Mouse (Mus musculus) heart, embryonic 14.5 days (tissue): ENCODE measurements around the gene Cox6b1. TPM values are rescaled to one million over a fixed set of nuclear protein-coding genes. Genes with fewer than 3 reads are reported as not detected.

Experiments used
- ATAC-seq: fragments of 200-750 bp; cut with Nextera tagmentation; 2 replicates; pipeline ENCODE4 v1.8.0; 2017; ENCODE audit warnings: low read depth, moderate TSS enrichment; ENCODE audit not compliant: insufficient number of reproducible peaks, insufficient read depth, low FRiP score
- H3K27ac ChIP-seq, 2 experiments: fragments of 200-500 bp in 1 of 2; fragments of 300-500 bp in 1 of 2; sonication (generic) in 1 of 2; replicated peaks in 1 of 2; 2 replicates each; pipeline ENCODE4 v1.5.1; 2012 to 2014; ENCODE audit warnings: low read depth in 2 of 2, low read length in 2 of 2, control low read depth in 1 of 2, mild to moderate bottlenecking in 1 of 2, mixed read lengths in 1 of 2; ENCODE audit not compliant: control insufficient read depth in 1 of 2, insufficient read depth in 1 of 2
- H3K27me3 ChIP-seq: fragments of 300-500 bp; sonication (generic); 2 replicates; pipeline ENCODE4 v1.6.1; 2014; ENCODE audit warnings: mild to moderate bottlenecking, low read length, control low read depth; ENCODE audit not compliant: control insufficient read depth, insufficient read depth
- H3K36me3 ChIP-seq: fragments of 300-500 bp; sonication (generic); 2 replicates; pipeline ENCODE4 v1.6.1; 2014; ENCODE audit warnings: mild to moderate bottlenecking, control low read depth, low read length, mixed read lengths; ENCODE audit not compliant: control insufficient read depth, insufficient read depth
- H3K4me1 ChIP-seq, 2 experiments: fragments of 200-500 bp in 1 of 2; fragments of 300-500 bp in 1 of 2; sonication (generic) in 1 of 2; 2 replicates each; pipeline ENCODE4 v1.6.1; 2012 to 2014; ENCODE audit warnings: low read length in 2 of 2, control low read depth in 1 of 2, mixed read lengths in 1 of 2; ENCODE audit not compliant: control insufficient read depth in 2 of 2, insufficient read depth in 2 of 2
- H3K4me2 ChIP-seq: fragments of 300-500 bp; sonication (generic); 2 replicates; pipeline ENCODE4 v1.6.1; 2014; ENCODE audit warnings: mild to moderate bottlenecking, low read length
- H3K4me3 ChIP-seq, 2 experiments: fragments of 200-500 bp in 1 of 2; fragments of 300-500 bp in 1 of 2; sonication (generic) in 1 of 2; 2 replicates each; pipeline ENCODE4 v1.5.1; 2012 to 2014; ENCODE audit warnings: low read length in 2 of 2, mild to moderate bottlenecking in 2 of 2, control low read depth in 1 of 2, low read depth in 1 of 2, moderate library complexity in 1 of 2; ENCODE audit not compliant: control insufficient read depth in 1 of 2, insufficient read depth in 1 of 2
- H3K9ac ChIP-seq: fragments of 300-500 bp; sonication (generic); 2 replicates; pipeline ENCODE4 v1.6.1; 2014; ENCODE audit warnings: mild to moderate bottlenecking, low read length
- H3K9me3 ChIP-seq: fragments of 300-500 bp; sonication (generic); 2 replicates; pipeline ENCODE4 v1.6.1; 2016; ENCODE audit warnings: low read length, control low read depth; ENCODE audit not compliant: control insufficient read depth
- WGBS: fragments of 180-500 bp; shearing (Covaris S2); extraction: QIAGEN DNeasy Blood & Tissue Kit; methylation state at CpG from one replicate; pipeline ENCODE4 v1.1.7; 2014; 5-methylcytosine and 5-hydroxymethylcytosine counted together
- polyA plus RNA-seq: library from polyadenylated mRNA; unstranded; fragments of >200 nt; fragmentation: Nextera tagmentation; extraction: Ambion mirVana; gene quantifications from 2 replicates; pipeline ENCODE4 v1.2.1, GENCODE M21; 2014

Gene Cox6b1
- polyA plus RNA-seq, 1 experiment from 2014 or later: 2,589 TPM

DNA sequence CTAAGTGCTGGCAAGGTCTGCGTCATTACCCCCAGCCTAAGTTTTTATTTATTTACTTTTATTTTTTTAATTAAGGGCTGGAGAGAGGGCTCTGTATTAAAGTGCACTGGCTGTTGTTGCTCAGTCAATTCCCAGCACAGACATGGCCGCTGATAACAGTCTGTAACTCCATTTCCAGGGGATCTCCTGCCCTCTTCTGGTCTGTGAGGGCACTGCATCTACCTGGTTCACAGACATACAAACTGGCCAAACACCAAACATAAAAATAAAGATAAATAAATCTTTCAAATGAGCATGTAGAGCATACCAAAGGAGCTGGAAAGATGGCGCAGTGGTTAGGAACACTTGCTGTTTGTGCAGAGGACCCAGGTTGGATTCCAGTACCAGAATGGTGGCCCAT lies 6.7 kb downstream of the Cox6b1 start:
- 88% methylated on average over 3 of the region's 3 CpGs for WGBS
- no peak for ATAC-seq
- Histone ChIP-seq H3K4me1 (peaks cover 0 to 3% of the 10 kb centered on the region in 2 experiments; a peak in 1 of 4 replicates), H3K9ac (no peak overlapping the region), H3K9me3 (no peaks in the 10 kb centered on the region), H3K27ac (no peak overlapping the region), H3K27me3 (no peaks in the 10 kb centered on the region), H3K36me3 (peaks cover 86% of the 10 kb centered on the region), H3K4me3 (no peak overlapping the region), H3K4me2 (no peak overlapping the region)

DNA sequence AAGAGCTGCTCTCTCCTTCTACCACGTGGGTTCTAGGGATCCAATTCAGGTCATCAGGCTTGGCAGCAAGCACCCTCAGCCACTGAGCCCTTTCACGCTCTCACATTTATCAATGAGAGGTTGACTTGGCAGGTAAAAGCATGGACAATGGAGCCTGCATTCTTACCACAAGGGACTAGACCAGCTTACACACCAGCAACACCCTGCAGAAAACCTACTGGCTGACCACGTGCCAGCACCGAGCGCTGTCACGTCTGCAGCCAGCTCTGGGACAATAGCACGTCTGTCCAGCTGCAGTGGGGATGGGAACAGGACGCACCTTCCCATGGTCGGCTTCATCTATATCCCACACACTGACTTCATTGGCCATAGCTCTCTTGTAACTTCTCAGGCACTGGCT lies 7.3 kb downstream of the Cox6b1 start:
- Histone ChIP-seq H3K36me3 (peaks cover 81% of the 10 kb centered on the region), H3K4me3 (no peak overlapping the region), H3K9ac (no peak overlapping the region), H3K27ac (no peak overlapping the region), H3K4me2 (no peak overlapping the region), H3K27me3 (no peaks in the 10 kb centered on the region), H3K4me1 (peaks cover 0 to 3% of the 10 kb centered on the region in 2 experiments; a peak in 1 of 4 replicates), H3K9me3 (no peaks in the 10 kb centered on the region)
- ATAC-seq: no peak
- 97% methylated on average over 9 of the region's 9 CpGs for WGBS

DNA sequence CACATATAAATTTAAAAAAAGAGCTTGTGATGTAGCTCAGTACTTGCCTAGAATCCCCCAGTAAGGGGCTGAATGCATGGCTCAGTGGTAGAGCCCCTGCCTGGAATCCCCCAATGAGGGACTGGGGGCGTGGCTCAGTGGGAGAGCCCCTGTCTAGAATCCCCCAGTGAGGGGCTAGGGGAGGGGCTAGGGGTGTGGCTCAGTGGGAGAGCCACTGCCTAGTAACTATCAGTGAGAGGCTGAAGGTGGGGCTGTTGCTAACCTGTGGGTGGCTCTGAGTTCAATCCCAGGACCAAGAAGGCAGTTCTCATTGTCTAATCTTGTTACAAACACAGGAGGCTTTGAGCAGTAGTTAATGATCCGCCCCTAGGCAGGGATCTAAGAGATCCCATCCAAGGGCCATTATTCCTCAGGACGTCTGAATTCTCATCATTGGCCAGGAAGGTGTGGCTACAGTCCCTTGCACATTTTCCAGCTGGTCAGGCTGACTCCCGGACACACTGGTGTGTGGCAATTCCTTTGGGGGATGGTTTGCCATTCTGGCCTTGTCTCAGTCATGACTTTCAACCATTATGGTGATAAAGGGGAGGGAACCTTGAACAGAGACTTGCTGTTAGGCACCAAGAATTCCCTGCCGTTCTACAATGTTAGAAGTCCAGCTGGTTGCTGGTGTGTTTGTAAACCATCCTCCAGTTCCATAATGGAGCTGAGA lies 10.7 kb downstream of the Cox6b1 start:
- H3K9ac ChIP-seq: no peak overlapping the region
- ATAC-seq: no peak
- no peak overlapping the region for H3K4me2 ChIP-seq
- 52% methylated on average over 5 of the region's 5 CpGs for WGBS
- H3K4me3 ChIP-seq: no peak overlapping the region
- H3K36me3 ChIP-seq: peaks cover 46% of the 10 kb centered on the region
- H3K9me3 ChIP-seq: no peaks in the 10 kb centered on the region
- no peak overlapping the region for H3K27ac ChIP-seq
- H3K4me1 ChIP-seq: peaks cover 2 to 3% of the 10 kb centered on the region in 2 experiments; a peak in 3 of 4 replicates
- no peaks in the 10 kb centered on the region for H3K27me3 ChIP-seq

DNA sequence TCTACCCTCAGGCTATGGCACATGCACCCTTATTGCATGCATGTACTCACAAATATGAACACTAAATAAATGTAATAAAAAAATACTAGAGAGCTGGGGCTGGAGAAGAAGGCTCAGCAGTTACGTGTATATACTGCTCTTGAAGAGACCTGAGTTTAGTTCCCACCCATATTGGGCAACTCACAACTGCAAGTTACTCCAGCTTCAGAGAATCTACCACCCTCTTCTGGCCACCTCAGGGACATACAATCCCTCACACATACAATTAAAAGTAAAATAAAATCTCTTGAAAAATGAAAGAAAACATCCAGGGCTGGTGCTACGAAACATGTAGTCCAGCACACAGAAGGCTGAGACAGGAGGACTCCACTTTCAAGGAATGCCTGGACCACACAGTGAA lies 11.5 kb downstream of the Cox6b1 start:
- ATAC-seq: no peak
- Histone ChIP-seq H3K4me3 (no peak overlapping the region), H3K36me3 (peaks cover 41% of the 10 kb centered on the region), H3K4me1 (peaks cover 8 to 10% of the 10 kb centered on the region in 2 experiments), H3K4me2 (no peak overlapping the region), H3K27me3 (no peaks in the 10 kb centered on the region), H3K9ac (no peak overlapping the region), H3K9me3 (no peaks in the 10 kb centered on the region), H3K27ac (no peak overlapping the region)
- 77% methylated on average over 2 of the region's 2 CpGs for WGBS

DNA sequence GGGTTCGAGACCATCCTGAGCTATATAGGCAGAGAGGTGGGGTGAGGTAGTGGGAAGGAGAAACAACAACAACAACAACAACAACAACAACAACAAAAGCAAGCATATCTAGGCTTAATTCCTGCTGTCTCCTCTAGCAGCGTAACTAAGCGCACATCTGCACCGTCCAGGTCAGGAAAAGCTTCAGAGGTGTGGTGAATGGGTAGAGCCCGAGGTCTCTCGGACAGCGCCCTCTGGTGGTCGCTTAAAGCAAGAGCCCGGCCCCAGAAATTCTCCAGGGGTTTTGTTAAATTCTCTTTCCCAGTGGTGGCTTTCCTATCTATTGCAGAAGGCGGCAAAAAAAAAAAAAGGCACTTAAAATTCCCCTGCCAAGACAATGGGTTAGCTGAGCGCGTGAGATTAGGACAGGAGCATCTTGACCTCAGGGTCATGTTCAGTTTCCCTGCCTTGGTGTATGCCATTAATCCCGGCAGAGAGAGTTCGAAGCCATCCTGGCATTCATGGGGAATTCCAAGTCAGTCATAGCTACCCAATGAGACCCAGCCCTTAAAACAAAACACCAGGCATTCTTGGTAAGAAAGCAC lies 12.3 kb downstream of the Cox6b1 start:
- 20% methylated on average over 14 of the region's 14 CpGs for WGBS
- Histone ChIP-seq H3K27me3 (no peaks in the 10 kb centered on the region), H3K4me1 (peaks cover 8 to 10% of the 10 kb centered on the region in 2 experiments), H3K4me3 (no peak overlapping the region), H3K9ac (no peak overlapping the region), H3K36me3 (peaks cover 32% of the 10 kb centered on the region), H3K27ac (no peak overlapping the region), H3K9me3 (no peaks in the 10 kb centered on the region), H3K4me2 (no peak overlapping the region)
- ATAC-seq: no peak; the same call in 1 of the 2 replicates

DNA sequence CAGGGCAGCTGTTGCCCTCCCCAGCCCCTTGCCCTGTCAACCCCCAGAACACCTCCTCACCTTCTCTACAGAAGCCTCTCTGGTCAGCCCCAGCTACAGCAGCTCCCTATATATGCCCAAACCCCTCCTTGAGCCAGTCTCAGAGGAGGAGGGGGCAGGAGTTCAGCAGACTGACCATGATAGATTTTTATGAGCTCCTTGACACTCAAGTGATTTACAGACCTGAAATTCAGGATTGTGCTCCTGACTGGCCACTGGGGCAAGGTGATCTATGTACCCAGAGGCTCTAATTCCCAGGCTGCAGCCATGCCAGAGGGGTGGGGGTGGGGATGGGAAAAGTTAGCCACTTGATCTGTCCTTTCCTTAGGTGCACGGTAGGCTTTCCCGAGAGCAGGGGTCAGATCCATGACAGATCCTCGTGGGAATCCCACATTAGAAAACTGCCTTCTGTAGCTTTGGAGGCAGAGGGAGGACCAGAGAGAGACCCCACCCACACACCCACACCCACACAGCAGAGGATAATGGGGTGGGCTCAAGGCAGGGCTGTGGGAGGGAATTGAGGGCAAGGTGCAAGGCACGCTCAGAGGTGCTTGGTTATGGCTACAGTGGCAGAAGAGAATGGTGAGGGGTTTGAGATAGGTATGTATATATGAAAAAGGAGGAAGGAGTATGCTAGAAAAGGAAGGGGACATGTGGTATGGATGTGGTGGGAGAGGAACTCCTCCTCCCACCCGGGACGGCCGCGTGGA lies 13.1 kb downstream of the Cox6b1 start, which contains the start of gene Upk1a:
TSS of gene Upk1a (minus strand) at position 194 of the 749 bp plus-strand sequence.
- Histone ChIP-seq H3K27me3 (no peaks in the 10 kb centered on the region), H3K27ac (no peak within 1 kb of the TSS), H3K4me1 (peaks cover 8 to 10% of the 10 kb centered on the region in 2 experiments), H3K4me3 (no peak within 1 kb of the TSS), H3K9ac (no peak within 1 kb of the TSS), H3K36me3 (peaks cover 24% of the 10 kb centered on the region), H3K9me3 (no peaks in the 10 kb centered on the region), H3K4me2 (no peak within 1 kb of the TSS)
- WGBS: 80% methylated on average over 8 of the region's 8 CpGs
- no peak for ATAC-seq

DNA sequence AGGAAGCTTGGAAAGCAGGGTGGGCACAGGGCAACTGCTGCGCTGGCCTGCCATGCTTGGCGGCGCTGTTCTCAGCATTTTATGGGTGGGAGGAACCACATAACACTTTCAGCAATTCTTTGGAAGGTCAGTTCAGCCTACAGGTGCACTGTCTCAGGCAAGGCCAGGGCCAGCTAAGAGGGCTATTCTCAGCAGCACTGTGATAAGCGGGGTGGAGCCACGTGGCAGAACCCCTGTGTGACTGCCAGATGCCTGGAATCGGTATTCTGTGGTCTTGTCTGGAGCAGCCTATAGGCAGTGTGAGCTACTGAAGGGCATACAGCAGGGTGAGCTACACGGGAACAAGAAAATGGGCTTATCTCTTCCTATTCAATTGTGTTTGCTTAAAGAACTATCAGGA lies 15.9 kb downstream of the Cox6b1 start:
- 28% methylated on average over 7 of the region's 7 CpGs for WGBS
- peak overlapping the region; percentile 46; the same call in 1 of the 2 replicates for H3K9ac ChIP-seq
- H3K9me3 ChIP-seq: no peaks in the 10 kb centered on the region
- H3K27ac ChIP-seq: peak overlapping the region; percentile 35 to 42
- peak; percentile 68; the same call in 1 of the 2 replicates for ATAC-seq
- H3K4me3 ChIP-seq: no peak overlapping the region
- no peaks in the 10 kb centered on the region for H3K36me3 ChIP-seq
- no peaks in the 10 kb centered on the region for H3K27me3 ChIP-seq
- H3K4me2 ChIP-seq: no peak overlapping the region
- peaks cover 8 to 10% of the 10 kb centered on the region in 2 experiments for H3K4me1 ChIP-seq
